Mouse (Mus musculus) ES-E14 (cell line): ENCODE data around the gene Rcc2.

Experiments
- CHD2 ChIP-seq: IDR thresholded peaks from 2 replicates; pipeline ENCODE4 v1.6.1; 2014; ENCODE audit warnings: mild to moderate bottlenecking, low read depth, low read length, inconsistent platforms
- MAFK ChIP-seq: IDR thresholded peaks from 2 replicates; pipeline ENCODE4 v1.6.1; 2014; ENCODE audit warnings: mild to moderate bottlenecking, low read depth, low read length, inconsistent platforms; ENCODE audit not compliant: insufficient read depth
- ZC3H11A ChIP-seq: IDR thresholded peaks from 2 replicates; pipeline ENCODE4 v1.6.1; 2012; ENCODE audit warnings: low read depth, mild to moderate bottlenecking, inconsistent platforms, low read length, borderline replicate concordance
- ZNF384 ChIP-seq: IDR thresholded peaks from 2 replicates; pipeline ENCODE4 v1.6.1; 2012; ENCODE audit warnings: low read depth, low read length, inconsistent platforms

- TF ChIP-seq ZC3H11A (no peak), MAFK (no peak), CHD2 (no peak), ZNF384 (no peak)
Measured at GRCm38 (mm10) chr4:140721968-140722490, 21.7 kb downstream of the Rcc2 start.
